Mouse (Mus musculus): ENCODE measurements at regions not wholly inside any gene's neighbourhood (a gene's known extent, or its start where the extent isn't known, plus 50 kb on each side); places are given as distances from the start of the nearest gene placed in this dataset.

DNA sequence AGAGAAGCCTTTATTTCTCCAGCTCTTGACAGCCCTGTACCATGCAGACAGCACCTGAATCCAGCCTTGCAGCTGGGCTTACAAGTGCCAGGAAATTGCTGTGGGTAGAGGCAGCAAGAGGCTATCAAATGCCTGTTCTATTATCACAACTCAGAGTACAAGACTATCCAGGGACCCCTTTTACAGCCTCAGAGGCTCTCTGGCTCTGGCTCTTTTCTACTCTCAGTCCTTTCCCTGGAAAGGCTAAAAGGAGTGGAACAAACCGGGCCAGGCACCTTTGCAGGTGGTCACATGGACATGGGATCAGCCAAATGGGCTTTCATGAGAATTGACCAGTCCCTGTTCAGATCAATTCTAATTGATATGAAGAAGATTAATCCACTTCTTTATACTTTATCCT is 125.7 kb downstream of the Qrsl1 start:
- TF ChIP-seq CTCF (IDR thresholded peaks at IDR 0.05; ENCODE audit: borderline replicate concordance, insufficient read depth, low read depth, low read length) (no peak), POLR2A (IDR thresholded peaks at IDR 0.05; ENCODE audit: borderline replicate concordance, insufficient read depth, low read length) (no peak)
